Mouse (Mus musculus) layer of hippocampus, postnatal 25 days (tissue): ENCODE results near the gene Tbkbp1. TPM values are rescaled to one million over a fixed set of nuclear protein-coding genes. Genes with fewer than 3 reads are reported as not detected.

Experiments
- microRNA-seq, 2 experiments: library from miRNA; unstranded; fragments of <30 nt; microRNA quantifications; one replicate each; pipeline ENCODE4 v1.2.0; 2021
- total RNA-seq, 2 experiments: library from RNA; stranded (reverse); gene quantifications; 2 replicates each; pipeline ENCODE4 v1.2.3; 2021

The Tbkbp1 gene
- total RNA-seq, 2 experiments from 2014 or later, result 75.8 to 82.0 TPM

Small RNA genes lying within 50 kb of the gene (microRNA-seq; reads per million reads assigned to microRNA genes)
- gene Mir7235, result 0.74 to 2.4 reads per million in 2 experiments

Other genes with a start within 250 kb of the Tbkbp1 start
- 10 to 100 TPM; 35.8 to 37.2 TPM for gene Cdk5rap3, start 235.0 kb downstream of the Tbkbp1 start, total RNA-seq
- not detected for gene Prr15l, start 223.4 kb downstream of the Tbkbp1 start, total RNA-seq
- 10 to 100 TPM; 35.1 to 37.9 TPM for gene Pnpo, start 207.5 kb downstream of the Tbkbp1 start, total RNA-seq
- 10 to 100 TPM; 12.8 to 15.0 TPM for gene Sp2, start 168.5 kb downstream of the Tbkbp1 start, total RNA-seq
- 1 to 10 TPM in 1 of 2 experiments, under 1 TPM in 1; 0.86 to 1.8 TPM for gene Sp6, start 138.1 kb downstream of the Tbkbp1 start, total RNA-seq
- 1 to 10 TPM; 4.0 to 4.2 TPM for gene Scrn2, start 121.6 kb downstream of the Tbkbp1 start, total RNA-seq
- 1 to 10 TPM in 1 of 2 experiments, under 1 TPM in 1; 0.74 to 1.0 TPM for gene Lrrc46, start 110.1 kb downstream of the Tbkbp1 start, total RNA-seq
- gene Mrpl10, start 109.9 kb downstream of the Tbkbp1 start, total RNA-seq, result 10 to 100 TPM; 76.3 to 83.6 TPM
- gene Osbpl7, start 100.9 kb downstream of the Tbkbp1 start, total RNA-seq, result 10 to 100 TPM; 15.8 to 16.5 TPM
- under 1 TPM in 1 of 2 experiments, not detected in 1; 0.10 TPM for gene Tbx21, start 36.2 kb downstream of the Tbkbp1 start, total RNA-seq
- 100 to 1,000 TPM; 123 to 130 TPM for gene Kpnb1, start 36.4 kb upstream of the Tbkbp1 start, total RNA-seq
- gene Npepps, start 129.1 kb upstream of the Tbkbp1 start, total RNA-seq, result 100 to 1,000 TPM; 130 to 144 TPM
- 10 to 100 TPM; 24.1 to 31.3 TPM for gene Mrpl45, start 164.2 kb upstream of the Tbkbp1 start, total RNA-seq
- under 1 TPM; 0.15 to 0.16 TPM for gene Gpr179, start 200.6 kb upstream of the Tbkbp1 start, total RNA-seq
- gene Socs7, start 211.1 kb upstream of the Tbkbp1 start, total RNA-seq, result 10 to 100 TPM; 79.6 to 80.0 TPM